Mouse (Mus musculus): Measurements from ENCODE around the gene Fah. TPM values are rescaled to one million over a fixed set of nuclear protein-coding genes. Genes with fewer than 3 reads are reported as not detected.

Gene Fah
- polyA plus RNA-seq, 1 experiment, result 10.3 TPM

GRCm38 (mm10) chr7:84600631-84601030 lies 5.9 kb downstream of the Fah start:
- Histone ChIP-seq H3K4me3 (replicated peaks) (no peak overlapping the region), H3K9me3 (no peaks in the 10 kb centered on the region), H3K27me3 (replicated peaks) (no peaks in the 10 kb centered on the region), H3K36me3 (replicated peaks; ENCODE audit: low read length) (peaks cover 2% of the 10 kb centered on the region), H3K4me1 (peaks cover 15% of the 10 kb centered on the region)
- TF ChIP-seq FLI1 (IDR thresholded peaks at IDR 0.05; ENCODE audit: low read length) (no peak), GATA1 (IDR thresholded peaks at IDR 0.05; ENCODE audit: borderline replicate concordance, low read length) (no peak)

- Histone ChIP-seq H3K27me3 (replicated peaks) (no peaks in the 10 kb centered on the region), H3K4me3 (replicated peaks) (no peak overlapping the region), H3K4me1 (peaks cover 5% of the 10 kb centered on the region), H3K36me3 (replicated peaks; ENCODE audit: low read length) (peaks cover 2% of the 10 kb centered on the region), H3K9me3 (no peaks in the 10 kb centered on the region)
- TF ChIP-seq GATA1 (IDR thresholded peaks at IDR 0.05; ENCODE audit: borderline replicate concordance, low read length) (no peak), FLI1 (IDR thresholded peaks at IDR 0.05; ENCODE audit: low read length) (no peak)
Observed at GRCm38 (mm10) chr7:84596633-84597032, 9.9 kb downstream of the Fah start.

- Histone ChIP-seq H3K4me3 (replicated peaks) (no peak overlapping the region), H3K36me3 (replicated peaks; ENCODE audit: low read length) (peaks cover 2% of the 10 kb centered on the region), H3K4me1 (peaks cover 5% of the 10 kb centered on the region), H3K27me3 (replicated peaks) (no peaks in the 10 kb centered on the region), H3K9me3 (no peaks in the 10 kb centered on the region)
- TF ChIP-seq GATA1 (IDR thresholded peaks at IDR 0.05; ENCODE audit: borderline replicate concordance, low read length), result no peak
- TF ChIP-seq FLI1 (IDR thresholded peaks at IDR 0.05; ENCODE audit: low read length), result no peak
Observed at GRCm38 (mm10) chr7:84596002-84596401, 10.5 kb downstream of the Fah start.

- H3K4me1 ChIP-seq, result peaks cover 5% of the 10 kb centered on the region
- H3K4me3 ChIP-seq (replicated peaks), result no peak overlapping the region
- no peaks in the 10 kb centered on the region for H3K36me3 ChIP-seq (replicated peaks; ENCODE audit: low read length)
- no peaks in the 10 kb centered on the region for H3K27me3 ChIP-seq (replicated peaks)
- no peaks in the 10 kb centered on the region for H3K9me3 ChIP-seq
- no peak for TF ChIP-seq GATA1 (IDR thresholded peaks at IDR 0.05; ENCODE audit: borderline replicate concordance, low read length)
- no peak for TF ChIP-seq FLI1 (IDR thresholded peaks at IDR 0.05; ENCODE audit: low read length)
Observed at GRCm38 (mm10) chr7:84594917-84595303, 11.6 kb downstream of the Fah start.

GRCm38 (mm10) chr7:84594087-84594916 lies 12.2 kb downstream of the Fah start:
- Histone ChIP-seq H3K4me3 (replicated peaks) (peak overlapping the region; percentile 29), H3K27me3 (replicated peaks) (no peaks in the 10 kb centered on the region), H3K36me3 (replicated peaks; ENCODE audit: low read length) (no peaks in the 10 kb centered on the region), H3K9me3 (no peaks in the 10 kb centered on the region), H3K4me1 (peaks cover 5% of the 10 kb centered on the region)
- TF ChIP-seq GATA1 (IDR thresholded peaks at IDR 0.05; ENCODE audit: borderline replicate concordance, low read length), result no peak
- TF ChIP-seq FLI1 (IDR thresholded peaks at IDR 0.05; ENCODE audit: low read length), result no peak

GRCm38 (mm10) chr7:84591347-84591746 lies 15.2 kb downstream of the Fah start:
- peaks cover 10% of the 10 kb centered on the region for H3K4me1 ChIP-seq
- H3K4me3 ChIP-seq (replicated peaks), result no peak overlapping the region
- no peaks in the 10 kb centered on the region for H3K36me3 ChIP-seq (replicated peaks; ENCODE audit: low read length)
- H3K9me3 ChIP-seq, result no peaks in the 10 kb centered on the region
- H3K27me3 ChIP-seq (replicated peaks), result peaks cover 3% of the 10 kb centered on the region
- TF ChIP-seq FLI1 (IDR thresholded peaks at IDR 0.05; ENCODE audit: low read length) (no peak), GATA1 (IDR thresholded peaks at IDR 0.05; ENCODE audit: borderline replicate concordance, low read length) (no peak)

GRCm38 (mm10) chr7:84590622-84591021 lies 15.9 kb downstream of the Fah start:
- H3K4me3 ChIP-seq (replicated peaks), result no peak overlapping the region
- TF ChIP-seq GATA1 (IDR thresholded peaks at IDR 0.05; ENCODE audit: borderline replicate concordance, low read length) (no peak), FLI1 (IDR thresholded peaks at IDR 0.05; ENCODE audit: low read length) (no peak)
- H3K4me1 ChIP-seq, result peaks cover 10% of the 10 kb centered on the region

GRCm38 (mm10) chr7:84587101-84587783 lies 19.3 kb downstream of the Fah start:
- H3K4me3 ChIP-seq (replicated peaks), result no peak overlapping the region
- H3K36me3 ChIP-seq (replicated peaks; ENCODE audit: low read length), result no peaks in the 10 kb centered on the region
- TF ChIP-seq FLI1 (IDR thresholded peaks at IDR 0.05; ENCODE audit: low read length), result no peak
- no peak for TF ChIP-seq GATA1 (IDR thresholded peaks at IDR 0.05; ENCODE audit: borderline replicate concordance, low read length)
- H3K9me3 ChIP-seq, result 0 out of 2 replicates have a peak, but pooled peaks cover 3% of the 10 kb centered on the region
- peaks cover 5% of the 10 kb centered on the region for H3K4me1 ChIP-seq
- peaks cover 3% of the 10 kb centered on the region for H3K27me3 ChIP-seq (replicated peaks)

More at GRCm38 (mm10) chr7:84590622-84591021, 15.9 kb downstream of the Fah start:
- Histone ChIP-seq H3K27me3 (replicated peaks) (peaks cover 3% of the 10 kb centered on the region), H3K36me3 (replicated peaks; ENCODE audit: low read length) (no peaks in the 10 kb centered on the region), H3K9me3 (no peaks in the 10 kb centered on the region)

GRCm38 (mm10) chr7:84586360-84587100 lies 20.0 kb downstream of the Fah start:
- H3K4me3 ChIP-seq (replicated peaks), result no peak overlapping the region
- H3K36me3 ChIP-seq (replicated peaks; ENCODE audit: low read length), result no peaks in the 10 kb centered on the region
- H3K27me3 ChIP-seq (replicated peaks), result peaks cover 3% of the 10 kb centered on the region
- TF ChIP-seq FLI1 (IDR thresholded peaks at IDR 0.05; ENCODE audit: low read length) (no peak), GATA1 (IDR thresholded peaks at IDR 0.05; ENCODE audit: borderline replicate concordance, low read length) (no peak)
- peaks cover 5% of the 10 kb centered on the region for H3K4me1 ChIP-seq
- H3K9me3 ChIP-seq, result 0 out of 2 replicates have a peak, but pooled peaks cover 3% of the 10 kb centered on the region

All from megakaryocyte, embryonic 14.5 days (primary cell).